Mouse (Mus musculus): ENCODE data around the gene R3hdm2. TPM values are rescaled to one million over a fixed set of nuclear protein-coding genes. Genes with fewer than 3 reads are reported as not detected.
A peak's percentile ranks its signal among the peaks of the same experiment; 100 is the strongest.

The R3hdm2 gene
- total RNA-seq, 4 experiments from 2014 or later = 150 to 177 (median 168) TPM

- DNase-seq (ENCODE audit: low spot score) = no peak
Observed at GRCm38 (mm10) chr10:127516576-127517260, 136.6 kb downstream of the R3hdm2 start.

- DNase-seq (ENCODE audit: low spot score) = no peak
Observed at GRCm38 (mm10) chr10:127517941-127518340, 137.8 kb downstream of the R3hdm2 start.

DNA sequence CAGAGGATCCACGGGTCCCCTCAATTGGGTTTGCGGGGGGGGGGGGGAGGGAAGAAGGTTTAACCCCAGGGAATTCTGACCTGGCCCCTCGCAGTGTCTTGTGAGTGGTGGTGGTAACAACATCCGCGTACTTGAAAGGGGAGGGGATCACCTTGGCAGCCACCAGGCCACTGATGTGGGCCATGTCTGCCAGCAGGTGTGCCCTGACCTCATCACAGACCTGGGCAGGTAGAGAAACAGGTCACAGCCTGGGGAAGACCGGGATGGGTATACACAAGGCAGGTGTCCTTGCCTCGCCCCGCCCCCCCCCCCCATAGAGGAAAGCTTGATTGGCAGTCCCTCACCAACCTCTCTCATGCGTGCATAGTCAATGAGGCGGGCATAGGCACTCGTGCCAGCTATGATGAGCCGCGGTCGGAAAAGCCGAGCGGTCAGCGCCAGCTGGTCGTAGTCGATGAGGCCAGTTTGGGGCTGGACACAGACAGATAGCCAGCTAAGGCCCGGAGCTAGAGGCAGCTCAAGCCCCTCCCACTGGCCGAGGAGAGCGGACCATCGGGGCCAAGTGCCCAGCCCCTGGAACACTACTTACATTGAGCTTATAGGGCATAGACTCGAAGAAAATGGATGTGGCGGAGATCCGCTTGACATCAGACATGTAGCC is 139.0 kb downstream of the R3hdm2 start:
- DNase-seq (ENCODE audit: low spot score) = no peak

- no peak for DNase-seq (ENCODE audit: low spot score)
Observed at GRCm38 (mm10) chr10:127519903-127520713, 140.0 kb downstream of the R3hdm2 start.

DNA sequence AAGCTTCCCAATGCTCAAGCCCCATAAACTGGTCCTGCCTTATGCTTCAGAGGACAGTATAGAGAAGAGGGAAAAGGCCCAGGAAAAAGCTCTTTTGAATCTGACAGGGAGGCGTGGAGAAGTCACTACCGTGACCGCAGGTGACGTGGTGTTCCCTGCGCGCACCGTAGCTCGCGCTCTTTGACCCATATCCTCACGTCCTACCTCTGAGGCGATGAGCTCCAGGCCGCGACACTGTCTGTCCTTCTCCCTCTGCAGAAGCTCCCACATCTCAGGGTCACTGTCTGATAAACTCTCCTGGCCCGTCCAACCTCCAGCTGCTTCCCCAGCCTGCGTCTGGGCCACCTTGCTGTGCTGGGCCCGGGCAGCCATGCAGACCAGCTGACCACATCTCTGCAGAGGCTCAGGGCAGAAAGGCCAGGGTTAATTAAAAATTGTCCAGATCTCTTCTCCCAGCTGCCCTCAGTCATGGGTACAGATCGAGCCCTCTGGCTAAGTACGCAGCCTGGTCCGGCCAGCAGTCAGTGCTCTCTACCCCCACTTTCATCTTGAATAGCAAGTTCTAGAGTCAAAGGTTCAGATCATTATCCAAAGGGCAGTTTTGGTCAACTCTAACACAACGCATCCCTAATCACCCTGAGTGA is 140.7 kb downstream of the R3hdm2 start:
- DNase-seq (ENCODE audit: low spot score) = no peak

DNA sequence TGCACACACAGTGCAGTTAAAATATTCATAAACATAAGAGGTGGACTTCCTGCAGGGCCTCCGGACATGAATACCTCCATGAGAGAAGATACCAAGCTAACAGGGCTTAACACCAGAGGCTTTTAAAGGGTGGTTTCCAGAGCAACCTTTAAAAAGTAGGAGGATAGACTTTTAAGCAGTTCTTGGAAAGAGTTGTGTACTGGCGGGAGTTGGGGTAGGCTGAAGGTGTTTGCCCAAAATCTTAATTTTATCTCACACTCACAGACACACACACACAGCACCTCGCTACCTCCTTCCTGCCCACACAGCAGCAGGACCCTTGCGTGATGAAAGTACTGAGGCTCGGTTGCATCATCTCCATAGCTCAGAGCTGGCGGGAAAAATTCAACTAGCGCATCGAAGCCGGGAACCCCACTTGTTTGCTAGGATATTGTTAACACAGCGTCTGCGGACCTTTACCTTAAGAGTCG is 141.5 kb downstream of the R3hdm2 start:
- DNase-seq (ENCODE audit: low spot score) = no peak

DNA sequence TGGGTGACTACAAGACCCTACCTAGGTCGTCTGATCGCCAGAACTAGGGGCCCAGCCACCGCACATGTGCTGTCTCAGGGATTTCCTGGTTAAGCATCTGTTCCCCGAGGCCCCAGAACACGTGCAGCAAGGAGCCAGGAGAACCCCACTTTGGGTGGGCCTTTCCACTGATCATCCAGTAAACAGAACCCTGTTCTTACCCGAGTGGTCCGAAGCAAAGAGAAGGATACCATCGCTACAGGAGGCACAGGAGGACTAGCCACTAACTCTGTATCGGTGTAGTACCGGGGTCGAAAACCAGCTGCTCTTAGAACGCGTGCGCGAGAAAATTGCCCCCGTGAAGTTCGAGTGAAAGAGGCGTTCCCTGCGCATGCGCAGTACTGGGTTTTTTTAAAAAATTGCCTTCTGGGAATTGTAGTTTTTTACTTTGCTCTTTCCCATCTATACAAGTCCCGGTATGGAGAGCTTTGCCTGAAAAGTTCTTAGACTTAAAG is 142.0 kb downstream of the R3hdm2 start, which contains the start of gene Shmt2:
Shmt2 (minus strand) TSS at position 357 of the 494 bp plus-strand sequence.
- peak; percentile 85 for DNase-seq (ENCODE audit: low spot score)

GRCm38 (mm10) chr10:127524646-127525255 is 144.6 kb downstream of the R3hdm2 start:
- no peak for DNase-seq (ENCODE audit: low spot score)

GRCm38 (mm10) chr10:127526048-127526447 is 145.9 kb downstream of the R3hdm2 start:
- DNase-seq (ENCODE audit: low spot score) = no peak

DNA sequence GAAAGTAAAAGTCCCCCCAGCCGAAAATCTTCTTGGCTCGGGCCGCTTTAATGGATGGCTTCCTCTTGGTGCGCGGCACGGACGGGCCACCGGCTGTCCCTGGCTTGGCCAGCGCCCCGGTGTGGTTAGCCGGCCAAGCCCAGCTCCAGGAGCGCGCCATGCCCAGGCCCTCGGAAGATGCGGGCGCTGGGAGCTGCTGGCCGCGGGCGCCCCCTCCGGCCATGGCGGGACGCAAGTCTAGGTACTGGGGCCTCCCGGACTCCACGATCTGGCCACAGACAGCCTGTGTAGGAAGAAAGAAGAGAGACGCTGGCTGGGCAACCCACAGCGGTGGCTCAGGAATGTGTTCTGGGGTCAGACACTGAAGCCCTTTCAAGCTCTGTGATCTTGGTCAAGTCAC is 146.6 kb downstream of the R3hdm2 start:
- DNase-seq (ENCODE audit: low spot score) = no peak

DNA sequence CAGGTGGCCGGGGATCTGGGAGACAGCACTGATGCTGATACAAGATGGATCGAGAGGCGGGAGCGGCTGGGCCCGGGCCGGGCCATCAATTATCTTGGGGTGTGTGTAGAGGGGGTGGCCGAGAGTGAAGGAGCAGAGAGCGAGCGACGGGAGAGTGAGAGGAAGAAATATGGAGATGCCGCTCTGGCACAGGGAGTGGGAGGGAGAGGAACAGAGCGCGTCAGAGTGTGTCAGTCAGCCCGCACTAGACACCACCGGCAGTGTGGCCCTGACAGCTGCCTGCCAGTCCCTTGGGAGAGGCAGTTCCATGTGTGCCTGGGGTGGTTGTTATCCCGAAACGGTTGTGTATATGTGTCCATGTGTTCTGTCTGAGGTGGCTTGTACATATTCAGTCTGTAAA is 147.4 kb downstream of the R3hdm2 start:
- DNase-seq (ENCODE audit: low spot score) = no peak

DNA sequence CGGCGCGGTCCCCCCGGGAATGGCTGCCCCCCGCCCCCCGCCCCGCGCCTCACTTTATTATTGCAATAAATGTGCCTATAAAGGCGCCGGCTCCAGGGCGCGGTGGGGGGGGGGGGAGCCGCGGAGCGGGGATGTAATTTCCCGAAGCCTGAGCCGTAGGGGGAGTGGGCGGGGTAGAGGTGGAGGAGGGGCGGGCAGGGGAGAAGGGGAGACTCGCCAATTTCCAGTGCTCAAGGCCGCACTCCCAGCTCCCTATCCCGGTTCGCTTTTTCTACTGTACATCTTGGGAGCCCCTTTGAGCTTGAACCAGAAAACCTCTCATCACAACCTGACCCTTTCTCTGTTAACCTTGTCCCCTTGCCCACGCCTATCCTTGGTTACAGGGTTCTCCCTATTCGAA is 150.8 kb downstream of the R3hdm2 start:
- DNase-seq (ENCODE audit: low spot score) = no peak

- DNase-seq (ENCODE audit: low spot score) = no peak
Observed at GRCm38 (mm10) chr10:127531548-127531947, 151.4 kb downstream of the R3hdm2 start.

- no peak for DNase-seq (ENCODE audit: low spot score)
Observed at GRCm38 (mm10) chr10:127534036-127534928, 154.2 kb downstream of the R3hdm2 start, which contains the start of gene Nxph4. Nxph4 (minus strand) TSS chr10:127534559.

GRCm38 (mm10) chr10:127534929-127535384 is 154.8 kb downstream of the R3hdm2 start:
- no peak for DNase-seq (ENCODE audit: low spot score)

DNA sequence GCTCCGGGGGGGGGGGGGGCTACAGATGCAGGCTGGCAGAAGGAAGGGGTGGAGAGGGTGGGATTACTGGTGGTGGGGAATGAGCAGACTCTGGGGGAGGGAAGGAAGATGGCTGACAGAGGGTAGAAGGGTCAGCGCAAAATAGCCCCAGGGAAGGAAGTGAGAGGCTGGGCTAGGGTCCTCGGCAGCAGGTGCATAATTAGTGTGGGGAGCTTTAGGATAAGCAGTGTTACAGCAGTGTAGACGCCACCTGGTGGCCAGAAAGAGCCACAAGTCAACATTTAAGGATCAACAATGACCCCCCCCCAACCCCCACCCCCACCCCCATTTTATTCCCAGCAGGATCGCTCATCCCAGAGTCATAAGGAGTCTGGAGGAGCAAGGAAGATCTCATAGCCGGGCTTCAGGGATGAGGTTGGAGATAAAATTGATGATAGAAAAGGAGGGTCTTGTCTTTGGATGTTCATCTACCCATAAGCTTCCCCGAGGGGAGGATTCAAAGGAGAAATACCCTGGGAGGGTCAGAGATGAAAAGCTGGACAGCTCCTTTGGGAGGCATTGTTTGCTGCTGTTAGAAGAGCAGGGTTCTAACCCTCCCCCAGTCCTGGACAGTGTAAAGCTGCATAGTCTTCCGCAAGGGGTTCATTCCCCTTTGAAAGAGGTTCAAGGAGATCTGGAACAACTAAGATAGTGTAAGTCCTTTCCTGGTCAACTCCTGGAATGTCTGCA is 156.6 kb downstream of the R3hdm2 start:
- no peak for DNase-seq (ENCODE audit: low spot score)

DNA sequence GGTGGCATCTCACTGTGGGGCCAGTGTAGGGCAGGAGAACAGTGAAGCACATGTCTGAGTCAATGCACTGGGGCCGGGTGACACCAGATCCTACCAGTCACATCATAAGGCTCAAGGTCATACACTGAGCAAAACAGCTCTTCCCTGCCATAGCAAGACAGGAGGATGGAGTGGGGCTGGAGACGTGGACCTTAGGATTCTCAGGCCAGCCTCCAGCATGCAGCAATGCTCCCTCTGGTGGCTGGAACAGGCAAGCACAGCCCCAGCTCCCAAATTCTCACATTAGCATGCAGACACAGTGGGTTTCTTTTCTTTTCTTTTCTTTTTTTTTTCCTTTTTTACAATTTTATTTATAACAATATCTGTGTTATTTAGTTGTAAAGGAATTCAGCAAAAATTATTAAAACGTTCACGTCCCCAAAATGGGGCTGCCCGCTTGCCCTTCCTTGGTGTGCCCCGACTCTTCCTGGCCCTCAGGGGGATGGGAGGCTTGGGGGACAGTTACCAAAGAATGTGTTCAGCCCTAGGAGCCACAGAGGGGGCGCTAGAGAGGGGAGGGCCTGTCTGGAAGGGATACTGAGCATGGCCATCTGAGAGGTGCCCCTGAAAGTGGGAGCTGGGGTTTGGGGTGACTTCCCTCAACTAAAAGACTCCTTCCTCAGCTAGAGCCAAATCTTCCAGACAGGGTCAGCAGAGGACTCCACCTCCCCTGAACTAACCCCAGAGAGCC is 157.9 kb downstream of the R3hdm2 start:
- peak; percentile 71 for DNase-seq (ENCODE audit: low spot score)

DNA sequence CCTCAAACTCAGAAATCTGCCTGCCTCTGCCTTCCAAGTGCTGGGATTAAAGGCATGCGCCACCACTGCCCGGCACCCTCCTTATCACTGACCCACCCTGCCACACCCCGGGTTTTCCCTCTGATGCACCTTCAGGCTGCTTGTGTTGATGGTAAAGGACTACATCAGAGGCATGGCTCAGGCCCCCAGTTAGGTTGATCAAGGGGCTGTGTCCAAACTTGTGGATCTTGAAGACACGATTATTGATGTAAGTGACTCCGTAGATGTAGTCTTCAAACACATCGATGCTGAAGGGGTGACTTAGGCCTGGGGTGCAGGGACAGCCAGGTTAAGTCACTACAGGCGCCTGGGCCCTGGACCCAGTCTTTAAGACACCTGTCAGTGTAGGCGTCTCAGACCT is 161.4 kb downstream of the R3hdm2 start:
- DNase-seq (ENCODE audit: low spot score) = no peak

DNA sequence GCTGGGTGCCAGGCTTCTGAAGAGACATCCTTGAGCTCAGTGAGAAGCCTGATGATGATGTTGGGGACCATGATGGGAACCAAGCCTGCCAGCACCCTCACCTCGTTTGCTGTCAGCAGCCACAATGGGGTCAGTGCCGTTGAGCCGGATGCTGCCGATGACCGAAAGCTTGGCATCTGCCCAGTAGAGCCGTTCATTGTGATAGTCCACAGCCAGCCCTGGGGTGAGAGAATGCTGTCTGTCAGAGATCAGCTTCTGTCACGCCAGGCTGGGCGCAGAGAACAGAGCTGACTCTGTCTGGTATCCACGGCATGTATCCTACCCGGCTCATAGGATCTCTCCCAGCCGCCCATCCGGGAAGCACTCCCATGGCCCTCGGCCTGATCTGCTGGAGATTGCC is 162.0 kb downstream of the R3hdm2 start:
- no peak for DNase-seq (ENCODE audit: low spot score)
